Mouse (Mus musculus) CH12.LX (cell line): Measurements from ENCODE around the gene Ckap5. TPM values are rescaled to one million over a fixed set of nuclear protein-coding genes. Genes with fewer than 3 reads are reported as not detected.

Source experiments
- DNase-seq: peaks from one replicate; pipeline ENCODE4 v3.0.0-alpha.2; 2013; ENCODE audit errors: extremely low read depth
- H3K27ac ChIP-seq: 2 replicates; pipeline ENCODE4 v1.5.1; 2012; ENCODE audit warnings: low read depth, mild to moderate bottlenecking, control low read depth, moderate library complexity; ENCODE audit not compliant: insufficient read depth
- H3K27me3 ChIP-seq: replicated peaks from 2 replicates; pipeline ENCODE3; 2012; ENCODE audit warnings: inconsistent platforms
- H3K36me3 ChIP-seq, 2 experiments: replicated peaks in 1 of 2; 2 replicates each; pipeline versions ENCODE3 to v1.6.1; 2012; ENCODE audit warnings: inconsistent platforms in 1 of 2, low read length in 1 of 2, mild to moderate bottlenecking in 1 of 2, mixed read lengths in 1 of 2, moderate library complexity in 1 of 2; ENCODE audit not compliant: control insufficient read depth in 1 of 2, insufficient read depth in 1 of 2
- H3K4me1 ChIP-seq, 2 experiments: 2 replicates each; pipeline ENCODE4 v1.6.1; 2012; ENCODE audit warnings: inconsistent platforms in 1 of 2, moderate library complexity in 1 of 2; ENCODE audit not compliant: insufficient read depth in 2 of 2, control insufficient read depth in 1 of 2
- H3K4me2 ChIP-seq: 2 replicates; pipeline ENCODE4 v1.6.1; 2012; ENCODE audit warnings: low read depth, mild to moderate bottlenecking, control low read depth; ENCODE audit not compliant: poor library complexity, insufficient read depth, severe bottlenecking
- H3K4me3 ChIP-seq, 3 experiments: fragments of 150-350 bp in 1 of 3; sonication (generic) in 1 of 3; replicated peaks in 1 of 3; 2 replicates each; pipeline versions ENCODE3 to v1.5.1; 2011 to 2012; ENCODE audit warnings: low read depth in 2 of 3, low read length in 2 of 3, mild to moderate bottlenecking in 2 of 3, moderate library complexity in 2 of 3, control low read depth in 1 of 3, improper control_type of control experiment in 1 of 3, inconsistent platforms in 1 of 3, mixed read lengths in 1 of 3; ENCODE audit not compliant: poor library complexity in 1 of 3
- H3K79me2 ChIP-seq: replicated peaks from 2 replicates; pipeline ENCODE4 v1.6.1; 2012; ENCODE audit warnings: mild to moderate bottlenecking, moderate library complexity; ENCODE audit not compliant: control insufficient read depth, poor library complexity, insufficient read depth, severe bottlenecking; ENCODE audit errors: extremely low read depth
- H3K9ac ChIP-seq: 2 replicates; pipeline ENCODE4 v1.6.1; 2012; ENCODE audit warnings: low read depth, mild to moderate bottlenecking, control low read depth, moderate library complexity; ENCODE audit not compliant: insufficient read depth
- H3K9me3 ChIP-seq: replicated peaks from 2 replicates; pipeline ENCODE3; 2012; ENCODE audit warnings: low read length, inconsistent platforms, mixed read lengths
- BHLHE40 ChIP-seq: IDR thresholded peaks from 2 replicates; pipeline ENCODE4 v1.6.1; 2011; ENCODE audit warnings: mild to moderate bottlenecking, low read depth, low read length, improper control_type of control experiment
- CHD2 ChIP-seq: IDR thresholded peaks from 2 replicates; pipeline ENCODE4 v1.6.1; 2011; ENCODE audit warnings: low read length, improper control_type of control experiment
- E2F4 ChIP-seq: IDR thresholded peaks from 2 replicates; pipeline ENCODE4 v1.6.1; 2011; ENCODE audit warnings: low read depth, low read length, improper control_type of control experiment; ENCODE audit not compliant: insufficient replicate concordance
- ELF1 ChIP-seq: IDR thresholded peaks from 2 replicates; pipeline ENCODE4 v1.6.1; 2014; ENCODE audit warnings: low read depth, mild to moderate bottlenecking, inconsistent platforms, low read length, improper control_type of control experiment
- EP300 ChIP-seq: IDR thresholded peaks from 2 replicates; pipeline ENCODE4 v1.6.1; 2011; ENCODE audit warnings: low read length, improper control_type of control experiment
- GABPA ChIP-seq: IDR thresholded peaks from 2 replicates; pipeline ENCODE4 v1.6.1; 2012; ENCODE audit warnings: low read depth, low read length, improper control_type of control experiment, inconsistent platforms; ENCODE audit not compliant: insufficient replicate concordance
- HCFC1 ChIP-seq: IDR thresholded peaks from 2 replicates; pipeline ENCODE4 v1.6.1; 2012; ENCODE audit warnings: low read depth, mild to moderate bottlenecking, inconsistent platforms, low read length, improper control_type of control experiment
- KAT2A ChIP-seq: IDR thresholded peaks from 2 replicates; pipeline ENCODE4 v1.6.1; 2012; ENCODE audit warnings: low read length, improper control_type of control experiment, inconsistent platforms; ENCODE audit not compliant: insufficient replicate concordance
- MAX ChIP-seq: IDR thresholded peaks from 2 replicates; pipeline ENCODE4 v1.6.1; 2011; ENCODE audit warnings: low read length, improper control_type of control experiment
- MXI1 ChIP-seq: IDR thresholded peaks from 2 replicates; pipeline ENCODE4 v1.6.1; 2011; ENCODE audit warnings: mild to moderate bottlenecking, low read depth, low read length, improper control_type of control experiment
- MYC ChIP-seq: IDR thresholded peaks from 2 replicates; pipeline ENCODE4 v1.6.1; 2011; ENCODE audit warnings: low read depth, mild to moderate bottlenecking, improper control_type of control experiment, low read length
- NRF1 ChIP-seq: IDR thresholded peaks from 2 replicates; pipeline ENCODE4 v1.6.1; 2014; ENCODE audit warnings: low read depth, mild to moderate bottlenecking, inconsistent platforms, low read length, improper control_type of control experiment, moderate library complexity
- POLR2A ChIP-seq: IDR thresholded peaks from 2 replicates; pipeline ENCODE4 v1.6.1; 2011; ENCODE audit warnings: low read depth, mild to moderate bottlenecking, improper control_type of control experiment, low read length
- SIN3A ChIP-seq: IDR thresholded peaks from 2 replicates; pipeline ENCODE4 v1.6.1; 2012; ENCODE audit warnings: low read length, improper control_type of control experiment, inconsistent platforms
- TBP ChIP-seq: conservative IDR thresholded peaks from 2 replicates; pipeline ENCODE4 v1.6.1; 2011; ENCODE audit warnings: low read depth, low read length, improper control_type of control experiment
- TCF12 ChIP-seq: IDR thresholded peaks from 2 replicates; pipeline ENCODE4 v1.6.1; 2014; ENCODE audit warnings: low read depth, mild to moderate bottlenecking, inconsistent platforms, low read length, improper control_type of control experiment
- UBTF ChIP-seq: IDR thresholded peaks from 2 replicates; pipeline ENCODE4 v1.6.1; 2012; ENCODE audit warnings: low read depth, mild to moderate bottlenecking, inconsistent platforms, low read length, improper control_type of control experiment, moderate library complexity
- USF1 ChIP-seq: IDR thresholded peaks from 2 replicates; pipeline ENCODE4 v1.6.1; 2014; ENCODE audit warnings: low read depth, mild to moderate bottlenecking, inconsistent platforms, low read length, improper control_type of control experiment
- USF2 ChIP-seq: conservative IDR thresholded peaks from 2 replicates; pipeline ENCODE4 v1.6.1; 2011; ENCODE audit warnings: low read depth, low read length, improper control_type of control experiment
- ZC3H11A ChIP-seq: IDR thresholded peaks from 2 replicates; pipeline ENCODE4 v1.6.1; 2012; ENCODE audit warnings: low read depth, mild to moderate bottlenecking, inconsistent platforms, low read length, improper control_type of control experiment
- ZMIZ1 ChIP-seq: IDR thresholded peaks from 2 replicates; pipeline ENCODE4 v1.6.1; 2012; ENCODE audit warnings: low read depth, mild to moderate bottlenecking, inconsistent platforms, low read length, improper control_type of control experiment
- ZNF384 ChIP-seq: IDR thresholded peaks from 2 replicates; pipeline ENCODE4 v1.6.1; 2012; ENCODE audit warnings: low read depth, low read length, improper control_type of control experiment, inconsistent platforms
- dilution Hi-C: fragments of 300-500 bp; cut with MboI; formaldehyde crosslinking; loops from 2 replicates; pipeline ENCODE4 v1.14.3; 2020; ENCODE audit warnings: low sequenced_read_pairs; ENCODE audit not compliant: extremely low pct_unique_long_range_greater_than_20kb, extremely low pct_ligation_motif_present
- in situ Hi-C: fragments of 300-500 bp; cut with MboI; formaldehyde crosslinking; loops from 3 replicates; pipeline ENCODE4 v1.14.3; 2019; ENCODE audit warnings: low sequenced_read_pairs, low pct_ligation_motif_present, low pct_unique_long_range_greater_than_20kb, mixed read lengths
- polyA plus RNA-seq: library from polyadenylated mRNA; unstranded; fragments of >175 nt; gene quantifications from 2 replicates; pipeline ENCODE4 v1.2.1, GENCODE M21; 2012; ENCODE audit warnings: low read depth; ENCODE audit not compliant: insufficient read length
- total RNA-seq, 2 experiments: library from RNA; depleted of rRNA; stranded (reverse); fragments of 300-350 nt in 1 of 2; fragments of >200 nt in 1 of 2; gene quantifications; 2 replicates each; pipeline ENCODE4 v1.2.3; 2012 to 2014

The Ckap5 gene
- total RNA-seq (2012; rRNA removed) (52.3 and 53.0 TPM in 2 replicates), total RNA-seq (2014; rRNA removed) (52.3 and 57.9 TPM in 2 replicates), polyA plus RNA-seq (50.8 and 51.5 TPM in 2 replicates)

DNA sequence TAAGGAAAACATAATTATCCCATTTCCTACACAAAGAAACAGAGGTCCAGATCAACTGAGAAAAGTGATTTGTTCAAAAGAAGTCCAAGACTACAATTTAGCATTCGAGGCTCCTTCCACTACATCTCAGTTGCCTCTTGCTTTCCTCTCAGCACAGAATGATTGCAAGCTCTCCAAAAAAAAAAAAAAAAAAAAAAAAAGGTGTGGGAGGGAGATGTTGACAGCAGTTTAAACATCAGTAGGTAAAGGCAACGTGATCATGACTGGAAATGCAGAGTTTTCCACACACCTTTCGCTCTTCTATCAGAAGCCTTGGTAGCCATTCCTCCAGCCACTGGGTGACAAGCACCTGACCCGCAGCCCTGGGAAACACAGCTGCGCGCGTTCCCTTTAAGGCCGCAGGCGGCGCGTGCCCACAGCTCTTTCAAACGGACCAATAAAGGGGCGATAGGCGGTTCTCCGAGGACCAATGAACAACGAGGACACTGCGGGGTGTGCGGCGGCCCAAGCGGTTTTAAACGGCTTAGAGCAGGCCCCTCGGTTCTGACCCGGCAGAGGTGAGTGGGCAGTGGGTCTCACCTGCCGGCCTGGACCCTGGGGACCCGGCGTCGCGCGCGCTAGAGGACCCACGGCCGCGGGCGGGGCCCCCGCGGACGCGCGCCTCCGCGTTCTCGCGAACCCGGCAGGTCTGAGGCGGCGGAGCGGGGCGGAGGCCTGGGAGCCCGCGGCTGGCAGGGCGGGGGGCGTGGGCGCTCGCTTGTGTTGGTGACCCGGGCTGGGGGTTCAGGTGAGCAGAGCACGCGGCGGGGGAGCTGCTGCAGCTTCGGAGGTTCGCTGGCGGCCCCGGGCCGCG lies at the start of gene Ckap5:
TSS of gene Ckap5 (plus strand) at position 469 of the 853 bp plus-strand sequence.
- peaks cover 42% of the 10 kb centered on the region for H3K79me2 ChIP-seq
- peaks cover 3 to 27% of the 10 kb centered on the region in 2 experiments for H3K36me3 ChIP-seq
- peaks cover 2% of the 10 kb centered on the region for H3K9me3 ChIP-seq
- dilution Hi-C loops: no loop called here
- H3K27ac ChIP-seq: 0 out of 2 replicates have a peak within 1 kb of the TSS, but pooled peaks have one; percentile 3
- H3K9ac ChIP-seq: peak within 1 kb of the TSS; percentile 95
- H3K27me3 ChIP-seq: no peaks in the 10 kb centered on the region
- peaks cover 3 to 18% of the 10 kb centered on the region in 2 experiments; a peak in 2 of 4 replicates for H3K4me1 ChIP-seq
- DNase-seq: peak; percentile 94
- TF ChIP-seq HCFC1 (peak; percentile 82), CHD2 (peak; percentile 95), KAT2A (peak; percentile 67; the same call in 1 of the 2 replicates), E2F4 (peak; percentile 92), MXI1 (peak; percentile 56; the same call in 1 of the 2 replicates), ZMIZ1 (0 out of 2 replicates have a peak, but pooled peaks have one; percentile 25), MYC (0 out of 2 replicates have a peak, but pooled peaks have one; percentile 46), ZC3H11A (no peak), TBP (peak; percentile 86), GABPA (no peak), NRF1 (peak; percentile 64), UBTF (peak; percentile 1; the same call in 1 of the 2 replicates), MAX (peak; percentile 86), USF2 (peak; percentile 39; the same call in 1 of the 2 replicates), TCF12 (no peak; the same call in 1 of the 2 replicates), ZNF384 (peak; percentile 90), USF1 (peak; percentile 69), POLR2A (peak; percentile 83), SIN3A (peak; percentile 90), BHLHE40 (peak; percentile 92), ELF1 (no peak), EP300 (no peak)
- TF ChIP-seq, all 38 proteins: peak for 17
- peak within 1 kb of the TSS; percentile 76 for H3K4me2 ChIP-seq
- in situ Hi-C loops: no loop called here
- peak within 1 kb of the TSS; percentile 79 to 96 (median 94) for H3K4me3 ChIP-seq
